Mouse (Mus musculus) adipocyte (in vitro differentiated cells): ENCODE measurements around the gene Mup21.
"Not testable (repeated sequence)": the region's sequence is repeated elsewhere in the genome, so short reads cannot be mapped to it uniquely, and the experiment has no call there.

Experiments
- DNase-seq: peaks from one replicate; pipeline ENCODE4 v3.0.0-alpha.2; 2016; ENCODE audit warnings: low spot score

Gene Mup21

DNA sequence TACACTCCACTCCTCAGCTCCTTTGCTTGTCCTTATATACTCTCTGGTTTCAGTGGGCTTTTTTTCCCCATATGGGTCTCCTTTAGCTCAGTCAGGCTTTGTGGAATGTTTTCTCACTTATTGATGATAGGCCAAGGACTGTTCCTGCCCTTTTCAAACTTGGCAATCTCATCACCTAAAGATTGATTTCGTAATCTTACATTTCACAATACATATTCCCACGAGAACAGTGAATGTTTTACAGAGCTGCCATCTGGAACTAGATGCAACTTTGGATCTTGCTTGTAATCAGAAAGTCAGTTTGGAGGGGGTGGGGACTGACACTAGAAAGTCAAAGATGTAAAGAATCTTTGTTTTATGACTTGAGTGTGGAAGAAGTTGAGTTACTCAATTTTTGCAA, at the start of gene Mup21:
Gene Mup21, minus strand, starts transcription at position 53 of the 400 bp plus-strand sequence.
- peak; percentile 33 for DNase-seq

DNA sequence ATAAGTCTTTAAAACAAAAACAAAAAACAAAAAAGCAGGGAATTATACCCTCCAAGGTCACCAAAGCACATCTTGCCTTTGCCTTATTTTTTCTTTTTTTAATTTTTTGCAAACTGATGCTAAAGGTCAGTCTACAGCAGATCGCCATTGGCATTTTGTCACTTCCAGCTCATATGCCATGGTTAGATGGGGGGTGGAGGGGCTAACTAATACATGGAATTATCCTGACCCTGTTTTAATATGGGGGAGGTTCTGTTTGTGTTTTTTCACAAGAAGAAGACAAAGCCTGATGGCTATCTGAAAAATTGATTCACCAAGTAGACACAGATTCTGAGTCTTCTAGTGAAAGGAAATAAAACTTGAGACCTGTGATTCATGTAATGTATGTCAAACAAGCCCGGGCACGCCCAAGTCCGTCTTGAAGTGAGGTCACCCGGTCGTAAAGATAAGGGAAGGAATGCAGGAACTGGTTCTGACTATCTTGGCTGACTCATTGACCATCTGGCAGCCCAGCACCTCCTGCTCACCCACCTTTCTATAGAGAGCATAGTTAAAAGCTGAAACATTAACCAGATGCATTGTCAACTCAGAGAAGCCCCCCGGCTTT, 49.4 kb upstream of the Mup21 start:
- DNase-seq, result no peak

DNA sequence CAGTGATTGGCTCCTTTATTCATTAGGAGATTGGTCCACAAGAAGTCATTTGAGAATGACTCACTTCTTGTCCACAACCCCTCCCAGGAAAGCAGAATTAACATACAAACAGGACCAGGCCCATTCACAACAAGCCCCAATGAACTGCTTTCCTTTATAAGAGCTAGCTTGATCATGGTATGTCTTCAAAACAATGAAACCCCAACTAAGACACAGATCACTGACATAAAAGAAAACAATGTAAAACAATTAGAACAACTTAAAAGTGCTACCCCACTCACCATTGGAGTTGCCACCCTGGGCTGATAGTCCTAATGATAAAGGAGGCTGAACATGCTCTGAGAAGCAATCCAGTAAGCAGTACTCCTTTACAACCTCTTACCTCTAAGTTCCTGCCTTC, 38.1 kb upstream of the Mup21 start:
- no peak for DNase-seq

DNA sequence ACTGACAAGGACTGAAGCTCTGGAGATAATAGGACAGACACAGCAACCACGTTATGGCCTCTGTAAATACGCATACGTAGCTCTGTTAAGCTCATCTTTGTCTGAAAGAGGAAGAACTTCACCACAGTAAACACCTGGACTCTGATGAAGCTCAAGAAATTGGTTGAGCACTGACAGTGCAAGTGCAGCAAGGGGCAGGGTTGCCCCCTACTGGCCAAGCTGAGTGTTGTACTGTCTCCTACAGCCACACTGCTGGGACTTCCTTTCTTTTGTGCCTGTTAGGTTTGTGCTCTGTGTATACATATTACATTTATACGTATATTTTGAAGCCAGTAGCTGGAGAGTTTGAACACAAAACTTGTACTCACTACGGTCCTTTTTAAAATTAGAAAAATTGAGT, 26.6 kb upstream of the Mup21 start:
- DNase-seq, result peak; percentile 8

DNA sequence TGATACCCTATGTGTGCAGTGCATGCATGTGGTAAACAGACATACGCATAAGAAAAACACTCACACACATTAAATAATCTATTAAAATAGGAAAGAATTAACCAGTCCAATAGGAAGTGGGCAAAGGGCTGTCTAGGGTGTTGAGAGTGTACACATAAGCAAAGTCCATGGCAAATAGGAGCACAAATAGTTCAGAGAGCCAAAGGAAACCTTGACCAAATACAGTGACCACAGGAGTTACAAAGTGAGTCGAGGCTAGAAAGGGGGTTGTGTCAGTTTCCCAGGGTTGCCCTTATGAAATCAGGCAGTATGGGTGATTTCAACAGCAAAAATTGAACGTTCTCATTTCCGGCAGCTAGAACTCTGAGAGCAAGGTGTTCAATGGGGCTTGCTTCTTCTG, 23.8 kb upstream of the Mup21 start:
- DNase-seq, result no peak

DNA sequence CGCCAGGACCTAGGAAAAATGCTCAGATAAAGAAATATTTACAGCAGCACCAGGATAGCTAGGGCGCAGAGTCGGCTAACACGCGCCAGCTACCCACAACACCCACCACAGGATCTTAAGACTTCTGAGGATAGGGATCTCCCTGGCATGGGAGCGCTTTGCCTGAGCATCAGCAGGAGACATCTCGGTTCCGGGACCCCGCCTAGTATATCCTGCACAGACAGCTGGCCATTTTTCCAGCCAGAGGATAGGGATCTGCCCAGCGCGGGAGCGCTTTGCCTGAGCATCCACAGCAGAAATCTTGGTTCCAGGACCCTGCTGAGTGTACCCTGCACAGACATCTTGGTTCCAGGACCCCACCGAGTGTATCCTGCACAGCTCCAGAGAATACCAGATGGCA, 17.0 kb upstream of the Mup21 start:
- DNase-seq, result not testable (repeated sequence)

DNA sequence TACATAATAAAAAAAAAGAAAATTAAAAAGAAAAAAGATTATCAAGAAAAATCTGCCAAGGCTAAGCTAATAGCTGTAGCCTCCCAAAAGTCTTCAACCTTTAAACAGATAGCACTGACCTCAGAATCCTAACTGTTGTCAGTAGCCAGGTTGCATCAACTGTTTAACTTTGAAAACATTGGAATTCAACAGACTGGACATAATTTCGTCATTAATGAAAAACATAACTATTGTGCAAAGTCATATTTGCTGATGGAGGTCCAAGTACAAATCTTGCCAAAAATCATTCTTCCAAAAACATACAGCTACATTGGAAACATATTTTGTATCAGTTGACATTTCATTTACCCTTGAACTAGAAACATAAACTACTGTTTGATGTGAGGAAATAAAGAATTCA, 7.7 kb upstream of the Mup21 start:
- no peak for DNase-seq

DNA sequence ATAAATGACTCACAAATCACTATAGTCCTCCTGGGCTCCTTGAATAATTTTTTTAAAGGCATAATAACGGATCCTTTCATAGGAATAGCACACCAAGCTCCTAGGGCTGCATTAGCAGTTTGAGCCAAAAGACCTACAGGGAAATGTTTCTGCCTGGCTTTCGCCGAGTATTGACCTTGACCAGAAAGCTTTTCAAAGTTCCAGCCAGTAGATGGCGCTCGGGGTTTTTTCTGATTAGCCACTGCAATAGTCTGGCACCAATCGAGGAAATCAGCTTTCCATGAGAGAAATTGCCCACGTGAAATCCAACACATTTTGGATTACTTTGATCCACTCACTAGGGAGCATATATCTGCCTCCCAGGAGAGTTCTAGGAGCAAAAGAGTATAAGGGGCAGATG, 17.0 kb downstream of the Mup21 start:
- peak; percentile 53 for DNase-seq

DNA sequence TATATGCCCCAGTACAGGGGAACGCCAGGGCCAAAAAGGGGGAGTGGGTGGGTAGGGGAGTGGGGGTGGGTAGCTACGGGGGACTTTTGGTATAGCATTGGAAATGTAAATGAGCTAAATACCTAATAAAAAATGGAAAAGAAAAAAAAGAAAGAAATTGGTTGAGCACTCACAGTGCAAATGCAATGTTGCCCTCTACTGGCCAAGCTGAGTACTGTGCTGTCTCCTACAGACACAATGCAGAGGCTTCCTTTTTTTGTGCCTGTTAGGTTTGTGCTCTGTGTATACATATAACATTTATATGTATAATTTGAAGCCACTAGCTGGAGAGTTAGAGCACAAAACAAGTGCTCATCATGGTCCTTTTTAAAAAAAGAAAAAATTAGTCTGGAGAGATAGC, 47.3 kb downstream of the Mup21 start:
- DNase-seq, result peak; percentile 48
